Mouse (Mus musculus) forebrain, embryonic 14.5 days (tissue): ENCODE measurements around the gene Gpr156. TPM values are rescaled to one million over a fixed set of nuclear protein-coding genes. Genes with fewer than 3 reads are reported as not detected.
A peak's percentile ranks its signal among the peaks of the same experiment; 100 is the strongest.

Experiments
- ATAC-seq: fragments of 200-750 bp; cut with Nextera tagmentation; 2 replicates; pipeline ENCODE4 v1.8.0; 2017; ENCODE audit warnings: mild to moderate bottlenecking, moderate library complexity
- DNase-seq: peaks from one replicate; pipeline ENCODE4 v3.0.0-alpha.2; 2015; ENCODE audit warnings: low spot score
- H3K27ac ChIP-seq: fragments of 300-500 bp; sonication (generic); 2 replicates; pipeline ENCODE4 v1.5.1; 2014; ENCODE audit warnings: low read depth, mild to moderate bottlenecking, control low read depth, low read length, moderate library complexity
- H3K27me3 ChIP-seq: fragments of 300-500 bp; sonication (generic); replicated peaks from 2 replicates; pipeline ENCODE4 v1.6.1; 2014; ENCODE audit warnings: low read length, control low read depth, mixed read lengths; ENCODE audit not compliant: control insufficient read depth, insufficient read depth
- H3K36me3 ChIP-seq: fragments of 300-500 bp; sonication (generic); 2 replicates; pipeline ENCODE4 v1.6.1; 2014; ENCODE audit warnings: low read length, control low read depth; ENCODE audit not compliant: control insufficient read depth, insufficient read depth
- H3K4me1 ChIP-seq: fragments of 300-500 bp; sonication (generic); 2 replicates; pipeline ENCODE4 v1.6.1; 2014; ENCODE audit warnings: antibody characterized with exemption, low read length, control low read depth; ENCODE audit not compliant: control insufficient read depth, insufficient read depth
- H3K4me2 ChIP-seq: fragments of 300-500 bp; sonication (generic); 2 replicates; pipeline ENCODE4 v1.6.1; 2014; ENCODE audit warnings: mild to moderate bottlenecking, control low read depth, low read length
- H3K4me3 ChIP-seq: fragments of 300-500 bp; sonication (generic); 2 replicates; pipeline ENCODE4 v1.5.1; 2014; ENCODE audit warnings: low read depth, low read length, control low read depth
- H3K9ac ChIP-seq: fragments of 300-500 bp; sonication (generic); 2 replicates; pipeline ENCODE4 v1.6.1; 2014; ENCODE audit warnings: mild to moderate bottlenecking, low read length, control low read depth, moderate library complexity
- H3K9me3 ChIP-seq: fragments of 300-500 bp; sonication (generic); replicated peaks from 2 replicates; pipeline ENCODE4 v1.6.1; 2016; ENCODE audit warnings: low read length, control low read depth, mixed read lengths; ENCODE audit not compliant: control insufficient read depth
- WGBS: fragments of 180-500 bp; shearing (Covaris S2); extraction: QIAGEN DNeasy Blood & Tissue Kit; methylation state at CpG from one replicate; pipeline ENCODE4 v1.1.7; 2014; 5-methylcytosine and 5-hydroxymethylcytosine counted together
- polyA plus RNA-seq: library from polyadenylated mRNA; unstranded; fragments of >200 nt; fragmentation: Nextera tagmentation; extraction: Ambion mirVana; gene quantifications from 2 replicates; pipeline ENCODE4 v1.2.1, GENCODE M21; 2014

Gpr156 gene
- polyA plus RNA-seq, 1 experiment from 2014 or later = 4.2 TPM

DNA sequence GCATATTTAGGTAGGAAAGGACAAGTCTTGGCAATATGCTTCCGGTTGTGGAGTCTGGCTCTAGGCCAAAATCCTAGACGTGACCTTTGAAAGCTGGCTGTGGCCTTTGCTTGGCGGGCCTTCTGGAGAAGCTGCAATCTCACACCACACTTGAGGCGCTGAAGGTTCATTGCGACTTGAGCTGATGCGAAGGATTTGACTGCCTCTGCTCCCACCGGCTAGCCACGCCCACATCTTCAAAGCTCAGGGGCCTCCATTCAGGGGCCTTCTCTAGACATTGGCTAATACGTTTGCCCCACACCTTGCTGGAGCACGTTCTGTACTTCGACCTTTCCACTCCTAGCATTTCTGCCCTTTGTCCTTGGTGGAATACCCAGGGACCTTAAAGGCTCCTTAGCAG, 15.0 kb upstream of the Gpr156 start:
- no peaks in the 10 kb centered on the region for H3K9me3 ChIP-seq
- H3K36me3 ChIP-seq = no peaks in the 10 kb centered on the region
- no peaks in the 10 kb centered on the region for H3K27me3 ChIP-seq
- no peak overlapping the region for H3K9ac ChIP-seq
- H3K27ac ChIP-seq = no peak overlapping the region
- H3K4me2 ChIP-seq = no peak overlapping the region
- H3K4me3 ChIP-seq = no peak overlapping the region
- no peak for ATAC-seq
- WGBS = 38% methylated on average over 11 of the region's 11 CpGs
- DNase-seq = no peak
- H3K4me1 ChIP-seq = no peaks in the 10 kb centered on the region

DNA sequence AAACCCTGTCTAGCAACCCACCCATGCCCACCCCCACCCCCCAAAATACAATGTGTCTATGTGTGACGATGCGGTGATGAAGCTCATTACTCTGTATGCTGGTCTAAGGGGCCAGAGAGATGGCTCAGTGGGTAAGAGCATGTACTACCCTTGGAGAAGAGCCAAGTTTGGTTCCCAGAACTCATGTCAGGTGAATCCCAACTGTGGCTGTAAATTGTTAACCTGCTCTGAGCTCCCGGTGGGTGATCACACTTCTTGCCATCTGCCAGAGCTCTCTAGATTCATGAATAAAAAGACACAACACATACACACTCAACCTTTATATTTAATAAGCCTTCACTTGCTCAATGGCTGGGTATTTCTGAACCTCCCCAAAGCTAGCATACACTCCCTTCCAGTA, 9.8 kb upstream of the Gpr156 start:
- no peaks in the 10 kb centered on the region for H3K27me3 ChIP-seq
- H3K4me3 ChIP-seq = no peak overlapping the region
- no peak overlapping the region for H3K9ac ChIP-seq
- no peak for DNase-seq
- WGBS = 82% methylated on average over 3 of the region's 3 CpGs
- ATAC-seq = no peak
- H3K36me3 ChIP-seq = no peaks in the 10 kb centered on the region
- H3K4me2 ChIP-seq = no peak overlapping the region
- H3K4me1 ChIP-seq = no peaks in the 10 kb centered on the region
- no peaks in the 10 kb centered on the region for H3K9me3 ChIP-seq
- H3K27ac ChIP-seq = no peak overlapping the region

DNA sequence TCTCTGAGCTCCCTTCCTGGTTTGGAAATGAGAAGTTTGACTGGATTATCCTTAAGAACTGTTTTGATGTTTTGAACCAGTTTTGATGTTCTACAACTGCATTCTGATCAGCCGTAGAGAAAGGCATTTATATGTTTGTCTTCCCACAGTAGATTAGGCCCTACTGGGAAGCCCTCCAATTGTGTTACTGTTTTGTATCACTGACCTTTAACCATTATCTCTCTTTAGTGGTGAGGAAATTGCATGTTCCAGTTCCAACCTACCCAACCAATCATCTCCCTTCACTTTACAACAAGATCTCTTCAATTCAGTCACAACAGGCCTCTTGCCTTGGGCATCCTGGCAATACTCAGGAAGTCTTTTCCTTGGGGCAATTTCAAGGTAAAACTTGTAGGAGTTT, 5.2 kb upstream of the Gpr156 start:
- no peak for ATAC-seq
- no peak overlapping the region for H3K4me3 ChIP-seq
- no peaks in the 10 kb centered on the region for H3K27me3 ChIP-seq
- H3K27ac ChIP-seq = no peak overlapping the region
- no peaks in the 10 kb centered on the region for H3K9me3 ChIP-seq
- WGBS = 92% methylated on average over 1 of the region's 1 CpGs
- no peak overlapping the region for H3K4me2 ChIP-seq
- no peak for DNase-seq
- H3K4me1 ChIP-seq = no peaks in the 10 kb centered on the region
- H3K36me3 ChIP-seq = no peaks in the 10 kb centered on the region
- no peak overlapping the region for H3K9ac ChIP-seq

DNA sequence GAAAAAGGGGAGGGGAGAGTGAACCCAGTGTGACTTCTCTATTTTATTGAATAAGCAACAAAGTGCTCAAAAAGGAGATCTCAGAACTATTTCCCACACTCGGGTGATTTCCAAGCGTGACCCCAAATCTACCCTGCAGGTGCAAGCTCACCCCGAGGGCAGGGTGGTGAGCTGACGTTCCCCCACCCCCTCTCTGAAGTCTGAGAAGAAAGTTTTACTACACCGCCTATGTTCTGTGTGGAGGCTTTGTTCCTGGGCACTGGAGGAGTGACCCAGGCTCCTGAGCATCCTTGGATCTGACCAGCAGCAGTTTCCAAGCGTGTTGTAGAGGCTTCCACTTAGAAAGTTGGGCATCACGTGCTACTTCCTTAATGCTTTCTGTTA, 514 bp downstream of the Gpr156 start:
- H3K27me3 ChIP-seq = no peaks in the 10 kb centered on the region
- H3K4me3 ChIP-seq = peak overlapping the region; percentile 48
- H3K9me3 ChIP-seq = no peaks in the 10 kb centered on the region
- H3K4me1 ChIP-seq = no peaks in the 10 kb centered on the region
- peak overlapping the region; percentile 70 for H3K9ac ChIP-seq
- 15% methylated on average over 7 of the region's 7 CpGs for WGBS
- H3K4me2 ChIP-seq = peak overlapping the region; percentile 81
- peak; percentile 16; the same call in 1 of the 2 replicates for ATAC-seq
- H3K36me3 ChIP-seq = no peaks in the 10 kb centered on the region
- H3K27ac ChIP-seq = no peak overlapping the region
- DNase-seq = no peak

DNA sequence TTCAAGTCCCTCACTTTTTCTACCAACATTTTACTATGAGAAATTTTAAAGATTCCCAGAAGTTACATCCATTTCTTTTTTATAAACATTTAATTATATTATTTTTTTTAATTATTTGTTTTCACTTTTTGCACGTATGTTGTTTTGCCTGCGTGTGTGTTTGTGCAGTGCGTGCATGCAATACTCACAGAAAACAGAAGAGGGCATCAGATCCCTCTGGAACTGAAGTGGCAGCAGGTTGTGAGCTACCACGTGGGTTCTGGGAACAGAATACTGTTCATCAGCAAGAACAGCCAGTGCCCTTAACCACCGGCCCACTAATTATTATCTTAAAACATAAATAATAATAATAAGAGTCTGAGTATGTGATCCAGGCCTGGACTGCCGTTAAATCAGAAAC, 2.7 kb downstream of the Gpr156 start:
- Histone ChIP-seq H3K9me3 (no peaks in the 10 kb centered on the region), H3K36me3 (no peaks in the 10 kb centered on the region), H3K27ac (no peak overlapping the region), H3K27me3 (no peaks in the 10 kb centered on the region), H3K4me2 (no peak overlapping the region), H3K4me3 (no peak overlapping the region), H3K9ac (no peak overlapping the region), H3K4me1 (no peaks in the 10 kb centered on the region)
- ATAC-seq (no peak), DNase-seq (no peak)
- 87% methylated on average over 6 of the region's 6 CpGs for WGBS

DNA sequence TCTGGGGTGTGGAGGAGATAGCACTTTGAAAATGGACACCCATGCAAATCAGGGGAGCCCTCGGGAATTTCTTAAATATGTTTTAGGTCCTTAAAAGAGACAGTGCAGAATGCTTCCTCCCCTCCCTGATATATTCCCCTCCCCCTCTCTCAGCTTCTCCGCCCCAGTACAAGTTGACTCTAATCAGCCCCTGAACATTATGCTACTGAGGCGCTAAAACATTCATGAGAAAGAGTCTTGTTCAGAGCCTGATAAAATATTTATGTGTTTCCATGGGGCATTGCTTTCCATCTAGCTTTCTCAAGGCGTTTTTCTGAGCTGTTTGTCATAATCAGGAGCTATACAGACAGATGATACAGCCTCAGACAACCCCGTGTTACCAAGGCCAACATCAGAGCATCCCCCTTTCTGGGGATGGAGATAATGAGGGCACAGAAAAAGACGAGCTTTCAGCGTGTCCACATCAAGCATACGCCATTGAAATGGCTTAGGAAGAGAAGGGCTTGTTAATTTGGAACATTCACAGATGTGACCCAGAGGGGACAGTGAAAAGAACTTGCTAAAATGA, 4.6 kb downstream of the Gpr156 start:
- ATAC-seq = no peak
- Histone ChIP-seq H3K27me3 (no peaks in the 10 kb centered on the region), H3K9ac (no peak overlapping the region), H3K36me3 (no peaks in the 10 kb centered on the region), H3K4me3 (no peak overlapping the region), H3K4me1 (peaks cover 4% of the 10 kb centered on the region), H3K9me3 (no peaks in the 10 kb centered on the region), H3K4me2 (no peak overlapping the region), H3K27ac (no peak overlapping the region)
- 37% methylated on average over 8 of the region's 8 CpGs for WGBS
- peak; percentile 11 for DNase-seq

DNA sequence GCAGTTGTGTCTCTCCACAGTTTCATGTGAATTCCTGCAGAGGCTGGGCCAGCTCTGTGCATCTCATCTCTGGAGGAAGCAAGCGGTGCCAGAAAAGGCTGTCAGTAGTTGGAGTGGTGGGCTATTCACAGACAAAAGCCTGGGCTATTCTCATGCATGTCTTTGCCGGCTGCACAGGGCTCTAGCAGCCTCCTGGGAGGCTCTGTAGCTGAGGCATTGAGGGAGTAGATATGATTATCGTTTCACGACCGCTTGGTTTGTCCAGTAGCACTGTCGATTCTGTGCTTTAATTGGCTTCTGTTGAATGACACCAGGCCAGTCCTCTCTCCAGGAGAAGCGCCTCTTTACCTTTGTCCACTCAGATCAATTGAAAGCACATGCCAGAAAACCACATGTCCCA, 9.8 kb downstream of the Gpr156 start:
- Histone ChIP-seq H3K9me3 (no peaks in the 10 kb centered on the region), H3K4me1 (peaks cover 29% of the 10 kb centered on the region), H3K27ac (peak overlapping the region; percentile 55), H3K4me3 (no peak overlapping the region), H3K36me3 (no peaks in the 10 kb centered on the region), H3K27me3 (no peaks in the 10 kb centered on the region), H3K4me2 (peak overlapping the region; percentile 16; the same call in 1 of the 2 replicates), H3K9ac (peak overlapping the region; percentile 13)
- WGBS = 3% methylated on average over 7 of the region's 7 CpGs
- ATAC-seq (peak; percentile 78), DNase-seq (peak; percentile 85)

DNA sequence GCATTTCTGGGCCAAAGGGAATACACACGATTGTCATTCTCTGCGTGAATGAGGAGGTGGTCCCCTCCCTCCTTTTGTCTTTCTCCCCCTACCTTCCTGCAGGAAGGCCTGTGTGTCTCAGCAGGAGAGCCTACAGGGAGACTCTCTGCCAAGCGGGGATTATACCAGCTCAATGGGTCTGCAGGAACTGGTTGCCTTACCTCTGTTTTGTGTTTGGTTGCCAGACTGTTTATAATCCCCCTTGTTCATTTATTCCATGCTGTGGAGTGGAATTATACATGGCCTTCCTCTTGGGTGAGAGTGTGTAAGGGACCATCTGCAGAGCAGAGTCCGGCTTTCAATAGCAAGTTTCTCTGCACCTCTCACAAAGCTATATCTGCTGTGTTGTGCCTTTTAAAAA, 10.8 kb downstream of the Gpr156 start:
- H3K4me3 ChIP-seq = no peak overlapping the region
- no peaks in the 10 kb centered on the region for H3K9me3 ChIP-seq
- peaks cover 29% of the 10 kb centered on the region for H3K4me1 ChIP-seq
- H3K27me3 ChIP-seq = no peaks in the 10 kb centered on the region
- peak overlapping the region; percentile 78 for H3K27ac ChIP-seq
- H3K4me2 ChIP-seq = no peak overlapping the region
- DNase-seq (peak; percentile 75), ATAC-seq (peak; percentile 61; the same call in 1 of the 2 replicates)
- H3K36me3 ChIP-seq = no peaks in the 10 kb centered on the region
- no peak overlapping the region for H3K9ac ChIP-seq
- 5% methylated on average over 4 of the region's 4 CpGs for WGBS

DNA sequence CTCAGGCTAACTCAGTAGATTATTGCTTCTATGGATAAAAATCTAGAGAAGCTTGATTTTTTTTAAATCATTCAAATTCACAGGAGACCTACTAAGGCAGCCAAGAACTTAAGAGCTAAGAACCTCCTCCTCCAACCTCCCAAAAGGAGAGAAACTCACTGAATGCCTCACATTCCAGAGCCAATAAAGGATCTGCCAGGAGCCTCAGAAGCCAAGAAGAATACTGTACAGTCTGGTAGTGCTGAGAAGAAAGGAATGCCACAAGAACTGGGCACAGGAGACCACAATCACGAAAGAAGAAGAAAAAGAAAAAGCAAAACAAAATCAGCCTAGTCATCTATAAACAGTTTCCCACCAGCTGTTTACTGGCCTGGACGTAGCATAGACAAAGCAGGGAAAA, 12.7 kb downstream of the Gpr156 start:
- Histone ChIP-seq H3K4me1 (peaks cover 29% of the 10 kb centered on the region), H3K27ac (peak overlapping the region; percentile 36; the same call in 1 of the 2 replicates), H3K9ac (no peak overlapping the region), H3K4me3 (no peak overlapping the region), H3K4me2 (no peak overlapping the region), H3K36me3 (no peaks in the 10 kb centered on the region), H3K9me3 (no peaks in the 10 kb centered on the region; the same call in 1 of the 2 replicates), H3K27me3 (no peaks in the 10 kb centered on the region)
- WGBS = 11% methylated on average over 2 of the region's 2 CpGs
- DNase-seq = peak; percentile 45
- no peak for ATAC-seq
